Mouse (Mus musculus): Measurements from ENCODE around the gene Rims4.

The Rims4 gene

GRCm38 (mm10) chr2:163907131-163907530, 11.4 kb downstream of the Rims4 start:
- no peak for DNase-seq

GRCm38 (mm10) chr2:163904323-163904722, 14.2 kb downstream of the Rims4 start:
- no peak for DNase-seq

GRCm38 (mm10) chr2:163903461-163903860, 15.0 kb downstream of the Rims4 start:
- DNase-seq, result no peak

- DNase-seq, result no peak
Observed at GRCm38 (mm10) chr2:163902448-163902847, 16.0 kb downstream of the Rims4 start.

GRCm38 (mm10) chr2:163901043-163901442, 17.4 kb downstream of the Rims4 start:
- no peak for DNase-seq

- DNase-seq, result no peak
Observed at GRCm38 (mm10) chr2:163899910-163900411, 18.5 kb downstream of the Rims4 start.

- DNase-seq, result no peak
Observed at GRCm38 (mm10) chr2:163897988-163898535, 20.4 kb downstream of the Rims4 start.

GRCm38 (mm10) chr2:163897026-163897425, 21.5 kb downstream of the Rims4 start:
- no peak for DNase-seq

- no peak for DNase-seq
Observed at GRCm38 (mm10) chr2:163895156-163895555, 23.3 kb downstream of the Rims4 start.

- no peak for DNase-seq
Observed at GRCm38 (mm10) chr2:163893446-163894370, 24.8 kb downstream of the Rims4 start.

- DNase-seq, result no peak
Observed at GRCm38 (mm10) chr2:163891271-163891670, 27.2 kb downstream of the Rims4 start.

GRCm38 (mm10) chr2:163890586-163890985, 27.9 kb downstream of the Rims4 start:
- DNase-seq, result no peak

GRCm38 (mm10) chr2:163889411-163889810, 29.1 kb downstream of the Rims4 start:
- DNase-seq, result peak in 1 of 2 experiments; percentile 15

- DNase-seq, result no peak
Observed at GRCm38 (mm10) chr2:163882859-163883652, 35.4 kb downstream of the Rims4 start.

GRCm38 (mm10) chr2:163880891-163881290, 37.6 kb downstream of the Rims4 start:
- peak in 1 of 2 experiments; percentile 28 for DNase-seq

GRCm38 (mm10) chr2:163876830-163877498, 41.5 kb downstream of the Rims4 start:
- no peak for DNase-seq

- DNase-seq, result no peak
Observed at GRCm38 (mm10) chr2:163875484-163875883, 43.0 kb downstream of the Rims4 start.

- DNase-seq, result no peak
Observed at GRCm38 (mm10) chr2:163874877-163875276, 43.6 kb downstream of the Rims4 start.

GRCm38 (mm10) chr2:163871906-163872305, 46.6 kb downstream of the Rims4 start:
- no peak for DNase-seq

- no peak for DNase-seq
Observed at GRCm38 (mm10) chr2:163871266-163871665, 47.2 kb downstream of the Rims4 start.

- DNase-seq, result no peak
Observed at GRCm38 (mm10) chr2:163869783-163870182, 48.7 kb downstream of the Rims4 start.

GRCm38 (mm10) chr2:163866061-163866460, 52.4 kb downstream of the Rims4 start:
- DNase-seq, result no peak

GRCm38 (mm10) chr2:163865311-163865710, 53.2 kb downstream of the Rims4 start:
- DNase-seq, result no peak
